Mouse (Mus musculus) G1E (cell line): ENCODE data around the gene Ttc16. TPM values are rescaled to one million over a fixed set of nuclear protein-coding genes. Genes with fewer than 3 reads are reported as not detected.

Experiments
- ATAC-seq: 2 replicates; pipeline ENCODE4 v1.8.0; 2016; ENCODE audit warnings: mild to moderate bottlenecking; ENCODE audit not compliant: insufficient number of reproducible peaks, poor library complexity, low FRiP score, severe bottlenecking; ENCODE audit errors: extremely low read depth
- DNase-seq: peaks from one replicate; pipeline ENCODE4 v3.0.0; 2012; ENCODE audit warnings: low spot score
- H3K27me3 ChIP-seq: 2 replicates; pipeline ENCODE4 v1.6.1; 2012; ENCODE audit warnings: mild to moderate bottlenecking, low read length, inconsistent platforms; ENCODE audit not compliant: insufficient read depth
- H3K36me3 ChIP-seq: replicated peaks from 2 replicates; pipeline ENCODE3; 2012; ENCODE audit warnings: mild to moderate bottlenecking, inconsistent platforms
- H3K4me1 ChIP-seq: 2 replicates; pipeline ENCODE4 v1.6.1; 2012; ENCODE audit warnings: low read depth, low read length, inconsistent platforms, mixed read lengths; ENCODE audit not compliant: insufficient read depth
- H3K4me3 ChIP-seq: 2 replicates; pipeline ENCODE4 v1.5.1; 2012; ENCODE audit warnings: low read depth, mild to moderate bottlenecking, inconsistent platforms, low read length, moderate library complexity, mixed read lengths
- H3K9me3 ChIP-seq: replicated peaks from 2 replicates; pipeline ENCODE4 v1.6.1; 2012; ENCODE audit warnings: inconsistent platforms
- CTCF ChIP-seq: IDR thresholded peaks from 2 replicates; pipeline ENCODE4 v1.5.1; 2012; ENCODE audit warnings: low read depth, low read length, inconsistent platforms, mixed read lengths
- GATA1 ChIP-seq: IDR thresholded peaks from 2 replicates; pipeline ENCODE4 v1.6.1; 2012; ENCODE audit warnings: borderline replicate concordance, low read length, inconsistent platforms, mixed read lengths
- GATA2 ChIP-seq: IDR thresholded peaks from 2 replicates; pipeline ENCODE4 v1.6.1; 2012; ENCODE audit warnings: low read depth, low read length, inconsistent platforms, borderline replicate concordance
- POLR2AphosphoS5 ChIP-seq: IDR thresholded peaks from 2 replicates; pipeline ENCODE4 v1.6.1; 2012; ENCODE audit warnings: low read depth, low read length, inconsistent platforms; ENCODE audit not compliant: insufficient replicate concordance
- TAL1 ChIP-seq: conservative IDR thresholded peaks from 2 replicates; pipeline ENCODE4 v1.6.1; 2012; ENCODE audit warnings: low read depth, low read length, inconsistent platforms, mixed read lengths
- polyA plus RNA-seq: library from polyadenylated mRNA; stranded (reverse); fragments of >175 nt; gene quantifications from 2 replicates; pipeline ENCODE4 v1.2.3, GENCODE M21; 2012
- total RNA-seq, 2 experiments: library from RNA; stranded (forward) in 1 of 2; stranded (reverse) in 1 of 2; fragments of 200-1000 nt in 1 of 2; fragments of >200 nt in 1 of 2; fragmentation: Nextera tagmentation in 1 of 2; gene quantifications; 2 replicates each; pipeline ENCODE4 v1.2.3; 2014 to 2017

Gene Ttc16
- total and polyA plus RNA-seq, 3 experiments = 0.15 to 0.38 TPM; not detected in 1

DNA sequence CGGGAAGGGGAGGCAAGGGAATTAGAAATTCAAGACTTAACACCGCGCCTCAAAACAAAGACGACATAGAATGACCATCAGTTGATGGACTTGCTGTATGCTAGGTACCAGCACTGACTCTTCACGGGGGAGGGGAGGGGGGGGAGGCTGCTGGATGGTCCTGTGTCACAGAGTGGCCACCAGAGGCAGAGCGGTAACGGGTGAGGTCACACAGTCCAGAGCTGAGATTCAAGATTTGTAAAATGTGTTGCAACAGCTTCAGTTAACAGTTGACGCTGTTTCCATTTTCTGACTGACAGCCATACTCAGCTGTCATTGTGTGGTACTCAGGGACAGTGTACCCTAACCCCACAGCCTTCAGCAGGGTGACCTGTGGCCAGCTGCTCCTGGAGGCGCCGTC is 23.3 kb downstream of the Ttc16 start:
- DNase-seq (no peak), ATAC-seq (no peak)
- peaks cover 38% of the 10 kb centered on the region for H3K27me3 ChIP-seq
- H3K4me3 ChIP-seq = no peak overlapping the region
- H3K9me3 ChIP-seq = no peaks in the 10 kb centered on the region
- no peaks in the 10 kb centered on the region for H3K36me3 ChIP-seq
- TF ChIP-seq POLR2AphosphoS5 = no peak
- no peak for TF ChIP-seq GATA1
- TF ChIP-seq TAL1 = no peak
- no peak for TF ChIP-seq GATA2
- TF ChIP-seq CTCF = no peak
- peaks cover 6% of the 10 kb centered on the region for H3K4me1 ChIP-seq

DNA sequence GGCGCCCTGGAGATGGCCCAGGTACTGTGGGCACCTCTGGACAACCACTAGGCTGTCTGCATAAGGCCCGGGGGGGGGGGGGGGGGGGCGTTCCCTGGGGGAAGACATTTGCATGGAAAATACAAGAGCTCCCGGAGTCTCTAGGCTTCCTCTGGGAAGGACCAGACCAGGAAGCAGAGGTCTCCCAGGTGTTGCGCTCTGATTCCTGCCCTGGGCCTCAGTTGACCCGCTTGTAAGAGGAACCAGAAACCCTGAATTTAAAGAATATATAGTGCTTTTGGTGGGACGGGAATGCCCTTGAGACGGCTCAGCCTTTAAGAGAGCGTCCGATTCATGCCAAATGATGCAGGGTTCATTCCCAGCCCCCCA is 23.8 kb downstream of the Ttc16 start:
- Histone ChIP-seq H3K4me3 (no peak overlapping the region), H3K36me3 (no peaks in the 10 kb centered on the region)

DNA sequence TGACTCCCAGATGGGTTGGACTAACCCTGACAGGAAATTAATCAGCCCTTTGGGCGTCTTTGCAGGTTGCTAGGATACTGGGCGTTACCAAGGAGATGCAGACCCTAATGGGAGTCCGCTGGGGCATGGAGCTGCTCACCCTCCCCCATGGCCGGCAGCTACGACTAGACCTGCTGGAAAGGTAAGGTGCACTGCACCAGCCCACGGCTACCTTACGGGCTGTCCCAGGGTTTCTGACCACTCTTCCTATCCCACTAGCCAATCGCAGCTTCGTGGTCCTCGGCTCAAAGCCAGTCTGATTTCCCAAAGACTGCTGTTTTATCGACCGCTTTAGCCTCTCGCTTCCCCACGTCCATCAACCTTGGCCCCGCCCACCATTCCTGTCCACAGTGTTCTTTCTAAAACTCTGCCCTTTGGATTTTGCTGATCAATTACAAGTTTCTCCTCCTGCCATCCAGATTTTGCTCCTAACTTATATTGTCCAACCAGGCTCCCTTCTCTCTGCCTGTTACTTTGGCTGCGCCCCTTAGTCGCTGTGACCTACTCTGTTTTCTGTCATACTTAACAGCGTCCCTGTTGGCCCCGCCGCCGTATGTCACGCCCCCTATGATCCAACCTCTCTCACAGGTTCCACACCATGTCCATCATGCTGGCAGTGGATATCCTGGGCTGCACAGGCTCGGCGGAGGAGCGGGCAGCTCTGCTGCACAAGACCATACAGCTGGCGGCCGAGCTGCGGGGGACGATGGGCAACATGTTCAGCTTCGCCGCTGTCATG is 24.4 kb downstream of the Ttc16 start:
- no peak overlapping the region for H3K4me3 ChIP-seq

More for the DNA sequence above, 23.8 kb downstream of the Ttc16 start:
- TF ChIP-seq POLR2AphosphoS5 = no peak
- no peak for TF ChIP-seq GATA2
- no peak for TF ChIP-seq CTCF
- TF ChIP-seq TAL1 = no peak
- TF ChIP-seq GATA1 = no peak
- Histone ChIP-seq H3K9me3 (no peaks in the 10 kb centered on the region), H3K4me1 (peaks cover 5% of the 10 kb centered on the region), H3K27me3 (peaks cover 43% of the 10 kb centered on the region)
- ATAC-seq (no peak), DNase-seq (no peak)

GRCm38 (mm10) chr2:32750199-32750598 is 25.2 kb downstream of the Ttc16 start:
- no peak for ATAC-seq
- H3K27me3 ChIP-seq = peaks cover 48% of the 10 kb centered on the region
- TF ChIP-seq GATA2 (no peak), POLR2AphosphoS5 (no peak), TAL1 (no peak), CTCF (no peak), GATA1 (no peak)
- H3K4me1 ChIP-seq = peaks cover 4% of the 10 kb centered on the region; the same call in 1 of the 2 replicates
- H3K4me3 ChIP-seq = no peak overlapping the region
- H3K36me3 ChIP-seq = no peaks in the 10 kb centered on the region
- H3K9me3 ChIP-seq = no peaks in the 10 kb centered on the region
- no peak for DNase-seq

More for the DNA sequence above, 24.4 kb downstream of the Ttc16 start:
- ATAC-seq (no peak), DNase-seq (no peak)
- Histone ChIP-seq H3K4me1 (peaks cover 4% of the 10 kb centered on the region; the same call in 1 of the 2 replicates), H3K27me3 (peaks cover 45% of the 10 kb centered on the region), H3K9me3 (no peaks in the 10 kb centered on the region), H3K36me3 (no peaks in the 10 kb centered on the region)
- TF ChIP-seq GATA2 (no peak), CTCF (no peak), POLR2AphosphoS5 (no peak), GATA1 (no peak), TAL1 (no peak)

- Histone ChIP-seq H3K4me3 (no peak overlapping the region), H3K4me1 (peaks cover 4% of the 10 kb centered on the region; the same call in 1 of the 2 replicates), H3K36me3 (no peaks in the 10 kb centered on the region), H3K9me3 (no peaks in the 10 kb centered on the region), H3K27me3 (peaks cover 47% of the 10 kb centered on the region)
- TF ChIP-seq GATA1 (no peak), GATA2 (no peak), POLR2AphosphoS5 (no peak), TAL1 (no peak), CTCF (no peak)
- ATAC-seq = no peak
- no peak for DNase-seq
These were observed 26.4 kb downstream of the Ttc16 start for GRCm38 (mm10) chr2:32749082-32749481.

- DNase-seq (peak; percentile 41), ATAC-seq (no peak)
- no peaks in the 10 kb centered on the region for H3K36me3 ChIP-seq
- TF ChIP-seq POLR2AphosphoS5 = no peak
- TF ChIP-seq GATA2 = no peak
- TF ChIP-seq TAL1 = no peak
- no peak for TF ChIP-seq CTCF
- TF ChIP-seq GATA1 = no peak
- H3K9me3 ChIP-seq = no peaks in the 10 kb centered on the region
- H3K4me3 ChIP-seq = no peak overlapping the region
- H3K27me3 ChIP-seq = peaks cover 60% of the 10 kb centered on the region
- H3K4me1 ChIP-seq = peaks cover 5% of the 10 kb centered on the region; the same call in 1 of the 2 replicates
These were observed 31.0 kb downstream of the Ttc16 start for GRCm38 (mm10) chr2:32744272-32744982.
